Comparison of ENCODE assay signal across 22 mouse cellular contexts in genomic region chr8:78255011-78255410, GRCm38 (mm10). TPM values are rescaled to one million over a fixed set of nuclear protein-coding genes. Genes with fewer than 3 reads are reported as not detected.
"Had no signal": no experiment of that assay in that cellular context is flagged by ENCODE, and none has a peak within 500 bp of the region (broad histone marks: within the 10 kb centered on the region; RNA-seq: fewer than 3 reads in every experiment).

No protein-coding gene starts in this region.

- H3K4me1 ChIP-seq: midbrain, embryonic 12.5 days; neural tube, embryonic 13.5 days; neural tube, embryonic 15.5 days had no signal

- DNase-seq: lung, adult 18-20 months; lung, embryonic 14.5 days; lung, postnatal 10 days; lung, postnatal 4 days; right cerebral cortex, adult 18-20 months; right cerebral cortex, postnatal 25 days; right cerebral cortex, postnatal 4 days; spleen, adult 18-20 months; thymus, adult 18-20 months; thymus, postnatal 14 days; thymus, postnatal 36 days had no signal

- H3K27ac ChIP-seq: midbrain, embryonic 10.5 days; midbrain, embryonic 12.5 days; neural tube, embryonic 13.5 days; neural tube, embryonic 15.5 days had no signal

- H3K36me3 ChIP-seq: midbrain, embryonic 10.5 days; midbrain, embryonic 12.5 days; neural tube, embryonic 13.5 days; neural tube, embryonic 15.5 days had no signal

- H3K27me3 ChIP-seq: midbrain, embryonic 12.5 days; neural tube, embryonic 13.5 days; neural tube, embryonic 15.5 days had no signal

- H3K4me2 ChIP-seq: lung, embryonic 14.5 days; midbrain, embryonic 12.5 days; neural tube, embryonic 13.5 days; neural tube, embryonic 15.5 days had no signal

- H3K4me3 ChIP-seq: midbrain, embryonic 10.5 days; midbrain, embryonic 12.5 days; myocyte; neural tube, embryonic 13.5 days; neural tube, embryonic 15.5 days had no signal

- H3K9me3 ChIP-seq: midbrain, embryonic 10.5 days; midbrain, embryonic 12.5 days; neural tube, embryonic 13.5 days; neural tube, embryonic 15.5 days had no signal

- ATAC-seq: midbrain, embryonic 16.5 days had no signal

- H3K9ac ChIP-seq: lung, embryonic 14.5 days; midbrain, embryonic 12.5 days; neural tube, embryonic 13.5 days; neural tube, embryonic 15.5 days had no signal

RNA-seq across cellular contexts. Expression of gene Ttc29, which starts 41.9 kb away (rescaled TPM):
- total RNA-seq: megakaryocyte, adult 5-6 weeks; megakaryocyte-erythroid progenitor cell, adult 5-6 weeks had no signal
- polyA plus RNA-seq: lung, embryonic 14.5 days; midbrain, embryonic 10.5 days; midbrain, embryonic 12.5 days; myocyte; neural tube, embryonic 11.5 days; neural tube, embryonic 13.5 days; small intestine, adult 2 months; stomach, embryonic 14.5 days had no signal
